Mouse (Mus musculus) spleen, embryonic (tissue): ENCODE measurements around the gene Trim7.

Experiments
- CTCF ChIA-PET: fragments of 350-600 bp; sonication (Branson Sonifier 250); formaldehyde crosslinking; loops from one replicate; lab custom pipeline; 2022; lab: Charles Lee

The Trim7 gene

DNA sequence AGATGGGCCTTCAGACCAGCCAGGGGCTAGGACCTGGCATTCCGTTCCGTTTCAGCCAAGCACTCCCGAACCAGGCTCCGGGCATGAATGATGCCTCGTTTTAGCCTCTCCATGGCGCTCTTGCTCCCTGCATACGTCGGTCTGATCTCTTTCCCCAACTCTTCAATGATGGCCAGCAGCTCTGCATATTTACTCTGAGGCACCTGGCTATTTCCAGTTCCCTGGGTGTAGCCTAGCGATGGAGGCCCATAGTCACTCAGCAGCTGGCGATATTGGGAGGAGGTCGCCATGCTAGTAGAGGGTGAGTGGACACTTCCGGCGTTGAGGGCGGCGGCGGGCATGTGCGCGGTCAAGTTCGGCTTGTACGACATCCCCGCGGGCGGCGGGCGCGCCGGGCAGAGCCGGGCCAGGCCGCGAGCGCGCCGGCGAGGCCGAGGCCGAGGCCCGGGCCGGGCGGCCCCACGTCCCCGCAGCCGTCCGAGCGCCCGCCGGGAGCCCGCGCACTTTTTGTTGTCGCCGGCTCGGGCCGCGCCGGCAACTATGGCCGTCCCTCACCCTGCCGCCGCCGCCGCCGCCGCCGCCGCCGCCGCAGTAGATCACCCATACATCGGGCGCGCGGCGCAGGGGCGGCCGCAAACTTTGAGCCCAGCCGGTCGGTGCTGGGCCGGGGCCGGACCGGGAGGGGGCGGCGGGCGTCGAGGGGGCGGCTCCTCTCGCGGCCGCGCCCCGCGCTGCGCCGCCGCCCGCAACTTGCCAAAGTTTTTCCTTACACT is at the start of gene Trim7, which contains the start of gene Gm12184:
Trim7 (plus strand) TSS at position 162 of the 773 bp plus-strand sequence.
Gm12184 (minus strand) TSS at position 677 of the 773 bp plus-strand sequence.
- CTCF ChIA-PET = interaction anchor here (0.7 kb wide), 1 partner anchor 21 kb away, joined by 3 read pairs; no protein-coding TSS in a partner anchor

DNA sequence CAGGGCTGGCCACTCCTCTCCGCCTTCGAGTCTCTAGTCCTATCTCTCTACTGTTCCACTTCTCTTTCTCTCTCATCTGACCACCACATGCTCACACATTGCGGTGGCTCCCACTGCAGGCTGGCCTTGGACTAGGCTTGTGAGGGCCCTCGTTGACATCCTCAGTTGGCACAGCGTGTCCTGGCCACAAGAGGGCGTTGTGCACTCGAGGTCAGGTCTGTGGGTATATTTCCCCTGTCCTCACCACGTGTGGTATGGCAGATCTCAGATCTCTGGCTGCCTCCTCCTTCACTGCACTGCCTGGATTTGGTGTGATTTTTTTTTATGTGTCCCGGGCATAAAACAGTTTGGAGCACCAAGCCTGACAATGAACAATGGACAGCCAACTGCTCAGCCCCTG is 49.3 kb upstream of the Trim7 start:
- CTCF ChIA-PET = no interaction called here

DNA sequence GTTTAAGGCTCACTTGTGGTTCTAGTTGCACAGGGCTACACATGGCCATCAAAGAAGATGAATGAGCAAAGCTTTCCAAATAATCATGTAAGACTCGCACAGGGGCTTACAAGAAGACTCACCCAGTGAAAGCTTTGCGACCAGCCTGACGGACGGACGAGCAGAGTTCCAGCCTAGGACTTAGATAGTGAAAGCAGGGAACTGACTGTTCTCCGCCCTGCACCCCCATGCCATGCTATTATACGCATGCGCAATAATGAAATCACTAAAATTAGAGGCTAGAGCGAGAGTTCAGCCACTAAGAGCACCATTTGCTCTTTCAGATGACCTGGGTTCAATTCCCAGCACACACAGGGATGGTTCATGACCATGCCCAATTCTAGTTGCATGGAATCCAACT is 48.6 kb upstream of the Trim7 start:
- CTCF ChIA-PET = interaction anchor here (0.7 kb wide), 1 partner anchor 82 kb away, joined by 3 read pairs; no protein-coding TSS in a partner anchor

DNA sequence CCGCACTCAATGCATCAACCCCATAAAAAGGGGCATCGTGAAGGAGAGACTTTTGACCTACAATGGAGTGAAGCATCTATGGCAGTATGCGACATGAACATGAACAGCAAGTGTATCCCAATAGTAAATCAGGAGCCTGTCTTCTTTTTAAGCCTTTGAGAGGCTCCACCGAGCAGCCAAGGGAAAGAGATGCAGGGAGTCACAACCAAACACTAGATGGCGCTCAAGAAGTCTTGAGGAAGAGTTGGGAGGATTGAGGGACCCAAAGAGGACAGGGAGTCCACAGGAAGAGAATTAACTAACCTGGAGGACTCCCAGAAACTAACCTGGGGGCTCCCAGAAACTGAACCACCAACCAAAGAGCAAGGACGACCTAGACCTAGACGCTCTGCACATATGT is 46.5 kb upstream of the Trim7 start:
- CTCF ChIA-PET = interaction anchor here (0.8 to 1.4 kb wide), 3 partner anchors 10 to 79 kb away, joined by 3 to 5 read pairs (median 3); no protein-coding TSS in a partner anchor

DNA sequence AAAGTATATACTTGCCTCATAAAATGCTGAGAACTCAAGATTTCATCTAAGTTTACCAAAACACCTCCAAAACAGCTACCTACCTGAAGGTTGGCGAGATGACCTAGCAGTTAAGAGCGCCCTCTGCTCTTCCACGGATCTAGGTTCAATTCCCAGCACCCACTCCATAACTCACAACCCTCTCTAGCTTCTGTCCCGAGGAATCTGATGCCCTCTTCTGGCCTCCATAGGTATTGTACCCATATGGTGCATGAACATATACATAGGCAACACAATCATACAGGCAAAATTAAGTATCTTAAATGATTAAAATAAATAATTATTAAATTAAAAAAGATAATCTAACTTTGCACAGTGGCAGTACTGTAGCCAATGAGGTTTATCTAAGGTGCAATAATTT is 43.7 kb upstream of the Trim7 start:
- CTCF ChIA-PET = interaction anchor here (0.6 kb wide), 1 partner anchor 11 kb away, joined by 3 read pairs; no protein-coding TSS in a partner anchor

DNA sequence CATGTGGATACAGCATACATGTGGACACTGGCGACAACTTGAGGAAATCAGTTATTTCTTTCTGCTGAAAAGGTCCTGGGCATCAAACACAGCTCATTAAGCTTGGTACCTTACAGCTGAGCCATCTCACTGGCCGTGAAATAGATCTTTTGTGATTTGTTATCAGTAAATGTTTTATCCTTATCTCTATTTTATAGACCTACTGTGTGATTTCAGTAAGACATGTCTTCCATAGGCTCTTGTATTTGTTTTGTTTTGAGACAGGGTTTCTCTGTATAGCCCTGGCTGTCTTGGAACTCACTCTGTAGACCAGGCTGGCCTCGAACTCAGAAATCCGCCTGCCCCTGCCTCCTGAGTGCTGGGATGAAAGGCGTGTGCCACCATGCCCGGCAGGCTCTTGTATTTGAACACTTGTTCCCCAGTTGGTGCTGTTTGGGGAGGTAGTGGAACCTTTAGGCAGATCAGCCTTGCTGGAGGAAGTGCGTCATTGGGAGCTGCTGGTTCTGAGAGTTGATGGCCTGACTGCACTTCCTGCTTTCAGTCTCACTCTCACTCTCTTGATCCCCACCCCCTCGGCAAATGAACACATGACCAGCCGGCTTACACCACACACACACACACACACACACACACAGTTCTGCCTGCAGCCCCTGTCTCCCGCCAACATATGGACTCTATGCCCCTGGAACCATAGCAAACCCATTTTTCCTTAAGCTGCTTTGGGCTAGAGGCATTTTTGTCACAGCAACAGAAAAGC is 38.3 kb upstream of the Trim7 start:
- CTCF ChIA-PET = interaction anchor here (0.5 to 1.2 kb wide), 2 partner anchors 10 to 61 kb away, joined by 3 to 4 read pairs; no protein-coding TSS in a partner anchor

DNA sequence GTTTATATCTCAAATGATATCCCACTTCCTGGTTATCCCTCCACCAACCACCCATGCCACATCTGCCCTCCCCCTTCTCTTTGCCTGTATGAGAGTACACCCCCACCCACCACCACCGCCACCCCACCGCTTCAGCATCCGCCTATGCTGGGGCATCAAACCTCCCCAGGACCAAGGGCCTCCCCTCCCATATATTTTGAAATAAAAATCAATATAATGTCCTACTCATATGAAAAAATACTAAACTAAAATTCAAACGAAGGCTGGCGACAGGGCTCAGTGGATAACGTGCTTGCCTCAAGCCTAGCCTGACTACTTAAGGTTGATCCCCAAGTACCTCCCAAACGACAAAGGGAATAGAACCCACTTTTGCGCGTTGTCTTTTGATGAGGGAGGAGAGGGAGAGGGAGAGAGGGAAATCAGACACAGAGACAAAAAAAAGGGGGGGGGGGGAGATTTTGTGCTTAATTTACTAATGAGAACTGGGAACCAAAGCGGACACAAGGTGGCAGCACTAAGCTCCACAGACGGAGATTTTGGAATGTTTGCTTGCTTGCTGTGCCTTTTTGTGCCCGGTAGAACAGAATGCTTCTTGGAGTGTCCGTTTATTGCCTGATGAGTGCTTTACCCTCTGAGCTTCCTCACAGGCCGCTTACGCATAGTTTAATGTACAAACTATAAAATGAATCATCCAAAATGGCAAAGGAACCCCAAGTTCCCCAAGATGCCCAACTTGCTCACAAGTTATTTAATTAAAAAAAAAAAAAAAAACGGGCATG is 37.4 kb upstream of the Trim7 start:
- CTCF ChIA-PET = interaction anchor here (0.6 to 1.2 kb wide), 7 partner anchors 9 to 320 kb away, joined by 3 to 12 read pairs (median 5); partner anchors contain the start of gene Rack1

DNA sequence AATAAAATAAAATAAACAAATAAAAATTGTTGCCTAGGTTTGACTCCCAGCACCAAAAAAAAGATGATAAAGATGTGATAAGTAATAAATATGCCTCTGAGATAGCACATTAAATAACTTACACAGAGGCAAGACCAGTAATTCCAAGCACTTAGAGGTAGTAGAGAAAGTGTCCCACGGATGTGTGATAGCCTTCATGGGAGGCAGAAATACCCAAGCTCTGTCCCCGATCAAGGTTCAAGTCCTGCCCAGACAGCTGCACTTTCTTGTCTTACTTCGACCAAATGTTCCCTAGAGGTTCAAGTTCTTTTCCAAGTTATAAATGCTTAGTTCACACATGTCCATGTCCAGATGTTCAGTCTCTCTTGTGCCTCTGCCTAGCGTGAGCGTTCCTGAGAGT is 36.7 kb upstream of the Trim7 start:
- CTCF ChIA-PET = interaction anchor here (0.7 to 1.7 kb wide), 6 partner anchors 8 to 70 kb away, joined by 3 to 7 read pairs (median 5); partner anchors contain the start of gene Rack1

DNA sequence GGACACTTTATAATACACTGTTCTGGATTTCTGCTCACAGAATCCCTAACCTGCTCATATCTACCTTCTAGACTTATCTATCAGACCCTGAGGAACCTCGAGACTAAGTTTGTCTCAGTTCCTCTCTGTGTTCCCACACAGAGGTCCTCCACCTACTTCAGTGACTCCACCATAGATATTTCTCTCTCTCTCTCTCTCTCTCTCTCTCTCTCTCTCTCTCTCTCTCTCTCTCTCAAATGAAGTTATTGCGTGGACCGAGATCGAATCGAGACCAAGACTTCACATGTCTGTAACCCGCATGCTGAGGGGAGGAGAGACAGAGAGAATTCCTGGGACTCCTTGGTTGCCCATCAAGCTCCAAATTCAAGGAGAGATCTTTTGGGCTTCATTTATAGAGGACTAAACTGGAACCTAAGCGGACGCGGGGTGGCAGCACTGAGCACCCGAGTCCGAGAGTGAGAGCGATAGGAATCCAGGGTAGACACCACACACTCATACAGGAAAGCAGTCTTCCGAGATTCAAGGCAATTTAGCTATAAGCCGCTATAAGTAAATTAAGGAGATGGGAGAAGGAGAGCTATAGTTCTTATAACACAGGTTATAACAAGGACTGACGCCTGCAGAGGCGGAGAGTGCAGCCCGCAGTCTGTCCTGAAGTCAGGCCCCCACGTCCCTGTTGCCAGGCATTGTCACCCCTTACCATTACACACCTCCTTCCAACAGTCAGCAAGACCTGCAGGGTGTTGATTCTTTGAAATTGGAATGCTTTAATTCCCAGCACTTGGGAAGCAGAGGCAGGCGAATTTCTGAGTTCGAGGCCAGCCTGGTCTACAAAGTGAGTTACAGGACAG is 35.7 kb upstream of the Trim7 start:
- CTCF ChIA-PET = interaction anchor here (0.6 to 1.7 kb wide), 5 partner anchors 11 to 317 kb away, joined by 3 to 14 read pairs (median 5); no protein-coding TSS in a partner anchor

DNA sequence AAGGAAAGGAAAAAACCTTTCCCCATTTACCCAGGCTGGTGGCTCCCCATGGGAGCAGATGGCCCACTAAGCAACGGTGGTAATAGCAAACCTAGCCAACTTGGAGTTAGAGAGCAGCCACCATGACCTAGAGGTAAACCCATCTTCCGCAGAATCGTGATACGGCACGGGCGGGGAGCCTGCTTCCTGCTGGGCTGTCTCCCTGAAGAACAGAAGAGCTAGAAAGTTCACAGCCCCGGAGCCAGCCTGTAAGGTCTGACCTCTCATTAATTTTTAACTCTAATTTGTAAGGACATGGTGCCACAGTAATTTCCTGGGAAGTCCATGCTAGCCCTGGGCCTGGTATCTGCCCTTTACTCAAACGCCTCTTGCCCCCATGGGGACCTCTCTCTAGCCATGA is 35.0 kb upstream of the Trim7 start:
- CTCF ChIA-PET = interaction anchor here (0.6 to 1.7 kb wide), 3 partner anchors 10 to 68 kb away, joined by 3 to 6 read pairs (median 4); no protein-coding TSS in a partner anchor

DNA sequence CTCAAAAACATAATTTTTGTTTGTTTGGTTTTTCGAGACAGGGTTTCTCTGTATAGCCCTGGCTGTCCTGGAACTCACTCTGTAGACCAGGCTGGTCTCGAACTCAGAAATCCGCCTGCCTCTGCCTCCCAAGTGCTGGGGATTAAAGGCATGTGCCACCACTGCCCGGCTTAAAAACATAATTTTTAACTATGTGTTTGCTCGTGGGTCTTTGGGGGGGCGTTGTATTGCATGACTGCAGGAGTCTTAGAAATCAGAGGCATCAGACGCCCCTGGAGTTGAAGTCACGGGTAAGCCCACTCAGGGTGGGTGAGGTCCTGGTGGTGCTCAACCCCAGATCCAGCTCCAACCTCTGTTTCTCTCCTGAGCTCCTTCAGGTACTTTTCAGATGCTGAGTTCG is 34.0 kb upstream of the Trim7 start:
- CTCF ChIA-PET = interaction anchor here (0.6 to 1.2 kb wide), 2 partner anchors 36 to 67 kb away, joined by 4 read pairs; no protein-coding TSS in a partner anchor

DNA sequence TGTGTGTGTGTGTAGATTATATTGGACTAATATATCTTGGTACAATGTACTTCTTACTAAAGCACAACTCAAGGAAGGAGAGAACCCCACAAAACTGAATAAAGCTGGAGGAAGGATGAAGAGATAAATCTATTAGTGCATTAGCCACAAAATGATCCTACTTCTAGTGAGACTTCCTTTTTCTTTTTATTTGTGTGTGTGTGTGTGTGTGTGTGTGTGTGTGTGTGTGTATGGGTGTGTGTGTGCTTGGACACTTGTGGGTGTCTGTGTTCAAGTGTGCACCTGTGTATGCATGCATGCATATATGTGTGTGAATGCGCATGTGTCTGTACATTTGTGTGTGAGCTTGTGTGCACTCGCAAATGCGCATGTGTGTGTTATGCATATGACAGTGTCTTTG is 32.8 kb upstream of the Trim7 start:
- CTCF ChIA-PET = interaction anchor here (0.6 kb wide), 3 partner anchors 11 to 284 kb away, joined by 3 to 8 read pairs (median 3); no protein-coding TSS in a partner anchor

DNA sequence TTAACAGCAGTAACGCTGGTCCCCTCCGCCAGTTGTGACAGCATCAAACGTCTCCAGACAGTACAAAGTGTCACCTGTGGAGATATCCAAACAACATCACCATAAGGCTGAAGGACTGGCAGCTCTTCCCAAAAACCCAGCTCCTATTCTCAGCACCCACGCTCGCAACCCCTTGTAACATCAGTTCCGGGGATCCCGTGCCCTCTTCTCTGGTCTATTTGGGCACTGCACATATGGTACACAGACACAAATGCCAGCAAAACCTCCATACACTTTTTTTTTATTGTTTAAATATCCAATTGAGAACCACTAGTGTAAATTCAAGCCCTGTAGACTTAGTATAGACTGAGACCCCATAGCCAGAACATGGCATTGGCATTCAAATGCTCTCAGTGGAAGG is 30.7 kb upstream of the Trim7 start:
- CTCF ChIA-PET = no interaction called here

DNA sequence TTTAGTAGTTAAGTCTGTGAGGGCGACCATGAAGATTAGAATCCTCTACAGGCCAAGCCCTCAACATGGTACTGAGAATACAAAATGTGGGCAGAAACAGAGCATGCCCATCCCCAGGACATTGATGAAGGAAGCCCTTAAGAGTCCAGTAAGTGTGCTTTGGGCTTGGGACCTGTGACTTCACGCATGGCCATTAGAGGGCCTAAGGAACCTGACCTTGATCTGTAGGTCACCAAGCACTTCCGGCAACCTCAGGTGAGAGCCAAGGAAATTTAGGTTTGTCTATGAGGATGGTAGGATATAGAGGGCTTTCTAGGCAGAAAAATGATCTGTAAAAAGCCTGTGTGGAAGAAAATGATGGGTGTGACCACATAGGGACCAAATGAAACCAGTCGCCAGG is 29.6 kb upstream of the Trim7 start:
- CTCF ChIA-PET = interaction anchor here (0.7 kb wide), 1 partner anchor 409 kb away, joined by 3 read pairs; no protein-coding TSS in a partner anchor

DNA sequence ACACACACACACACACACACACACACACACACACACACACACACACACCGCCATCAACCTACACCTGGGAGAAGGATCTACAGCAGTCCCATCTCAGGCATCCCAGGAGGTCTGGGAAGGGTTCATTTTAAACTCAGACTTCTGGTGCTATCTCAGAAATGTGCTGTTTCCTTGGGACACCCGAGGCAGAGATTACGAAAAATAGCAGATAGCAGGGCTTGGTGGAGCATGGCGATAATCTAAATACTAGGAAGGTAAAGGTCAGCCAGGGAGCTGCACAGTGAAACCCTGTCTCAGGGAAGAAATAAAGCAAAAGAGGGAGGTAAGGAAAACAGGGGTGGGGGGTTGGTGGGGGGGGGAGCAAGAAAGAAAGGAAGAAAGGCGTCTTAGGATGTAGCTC is 28.7 kb upstream of the Trim7 start:
- CTCF ChIA-PET = interaction anchor here (0.6 to 1.1 kb wide), 3 partner anchors 9 to 70 kb away, joined by 4 to 20 read pairs (median 15); no protein-coding TSS in a partner anchor

DNA sequence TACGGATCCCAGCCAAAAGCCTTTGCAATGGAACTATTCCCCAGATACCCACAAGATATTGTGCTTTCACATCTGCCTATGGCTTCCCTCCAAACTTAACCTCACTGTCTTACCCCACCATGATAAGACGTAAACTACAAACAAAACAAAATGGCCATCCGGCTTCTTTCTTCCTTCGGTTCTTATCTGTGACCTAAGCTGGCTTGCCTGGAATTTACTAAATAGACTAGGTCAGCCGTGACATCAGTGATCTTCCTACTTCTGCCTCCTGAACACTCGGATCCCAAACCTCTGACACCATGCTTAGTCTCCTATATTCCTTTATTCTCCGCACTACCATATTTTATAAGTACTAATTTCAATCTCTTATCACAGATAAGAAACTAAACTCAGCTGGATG is 27.6 kb upstream of the Trim7 start:
- CTCF ChIA-PET = interaction anchor here (0.6 kb wide), 1 partner anchor 50 kb away, joined by 3 read pairs; no protein-coding TSS in a partner anchor

DNA sequence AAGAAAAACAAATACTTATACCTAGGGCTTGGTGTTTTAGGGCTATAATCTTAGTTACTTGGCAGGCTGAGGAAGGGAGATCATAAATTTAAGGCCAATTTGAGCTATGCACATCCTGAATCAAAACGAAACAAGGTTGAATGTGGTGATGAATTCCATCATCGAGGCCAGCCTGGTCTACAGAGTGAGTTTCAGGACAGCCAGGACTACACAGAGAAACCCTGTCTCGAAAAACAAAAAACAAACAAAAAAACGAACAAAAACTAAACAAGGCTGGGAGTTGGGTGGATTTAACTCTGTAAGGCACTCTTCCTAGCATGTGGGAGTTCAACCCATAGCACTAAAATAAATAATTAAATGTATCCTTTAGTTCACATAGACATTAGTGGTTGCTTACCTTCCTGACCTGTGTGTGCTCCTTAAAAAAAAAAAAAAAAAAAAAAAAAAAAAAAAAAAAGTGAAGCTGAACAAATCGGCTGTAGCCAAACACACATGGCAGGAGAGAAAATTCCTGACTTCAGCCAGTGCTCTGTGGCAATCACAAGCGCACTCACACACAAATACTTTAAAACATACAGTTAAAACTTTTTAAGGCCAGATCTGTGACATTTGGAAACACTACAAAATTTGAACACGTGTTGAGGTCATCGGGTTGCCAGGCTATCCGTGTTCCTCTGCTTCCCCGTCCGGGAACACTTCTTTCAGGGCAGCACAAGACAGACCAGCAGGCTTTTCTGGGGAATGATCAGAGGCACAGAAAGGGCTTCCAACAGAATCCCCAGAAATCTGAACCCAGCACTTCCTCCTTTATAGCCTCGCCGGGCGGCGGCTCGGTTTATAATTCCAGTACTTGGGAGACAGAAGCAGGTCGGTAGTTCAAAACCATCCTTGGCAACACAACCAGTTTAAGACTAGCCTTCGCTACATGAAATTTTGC is 26.7 kb upstream of the Trim7 start:
- CTCF ChIA-PET = interaction anchor here (1.2 kb wide), 1 partner anchor 10 kb away, joined by 7 read pairs; no protein-coding TSS in a partner anchor
